Mouse (Mus musculus): ENCODE measurements around the gene Slc13a5. TPM values are rescaled to one million over a fixed set of nuclear protein-coding genes. Genes with fewer than 3 reads are reported as not detected.

Gene Slc13a5
- polyA plus RNA-seq, 1 experiment from 2014 or later, result 0.19 TPM

GRCm38 (mm10) chr11:72226901-72227300 lies 40.1 kb downstream of the Slc13a5 start:
- ChIA-PET POLR2A (no interaction called here), CTCF (interaction anchor here (0.9 to 1.4 kb wide), 2 partner anchors 74 to 117 kb away, joined by 3 read pairs; no protein-coding TSS in a partner anchor)
- ATAC-seq (no peak), DNase-seq (ENCODE audit: low read depth, low spot score) (no peak)
- TF ChIP-seq CTCF (IDR thresholded peaks at IDR 0.05), result no peak
- in situ Hi-C loops (cut with MboI; ENCODE audit: low pct_unique_long_range_greater_than_20kb), result loop anchor here (10.0 kb wide), 1 partner anchor 128 kb away; no protein-coding TSS in a partner anchor
- H3K27me3 ChIP-seq, result no peaks in the 10 kb centered on the region

GRCm38 (mm10) chr11:72226020-72226791 lies 40.8 kb downstream of the Slc13a5 start:
- in situ Hi-C loops (cut with MboI; ENCODE audit: low pct_unique_long_range_greater_than_20kb), result loop anchor here (10.0 kb wide), 1 partner anchor 129 kb away; no protein-coding TSS in a partner anchor
- ChIA-PET CTCF (interaction anchor here (1.4 kb wide), 1 partner anchor 118 kb away, joined by 3 read pairs; no protein-coding TSS in a partner anchor), POLR2A (no interaction called here)
- ATAC-seq, result no peak
- no peak for DNase-seq (ENCODE audit: low read depth, low spot score)
- no peaks in the 10 kb centered on the region for H3K27me3 ChIP-seq
- TF ChIP-seq CTCF (IDR thresholded peaks at IDR 0.05), result no peak

- H3K27me3 ChIP-seq, result no peaks in the 10 kb centered on the region
- ATAC-seq (peak; percentile 54), DNase-seq (ENCODE audit: low read depth, low spot score) (no peak)
- ChIA-PET CTCF (interaction anchor here (1.3 to 1.6 kb wide), 4 partner anchors 11 to 205 kb away, joined by 3 to 5 read pairs (median 4); no protein-coding TSS in a partner anchor), POLR2A (no interaction called here)
- peak; percentile 84 for TF ChIP-seq CTCF (IDR thresholded peaks at IDR 0.05)
- in situ Hi-C loops (cut with MboI; ENCODE audit: low pct_unique_long_range_greater_than_20kb), result loop anchor here (5.0 to 10.0 kb wide), 3 partner anchors 97 to 202 kb away; no protein-coding TSS in a partner anchor
Measured at GRCm38 (mm10) chr11:72224865-72225264, 42.2 kb downstream of the Slc13a5 start.

- in situ Hi-C loops (cut with MboI; ENCODE audit: low pct_unique_long_range_greater_than_20kb), result loop anchor here (5.0 to 10.0 kb wide), 3 partner anchors 99 to 204 kb away; no protein-coding TSS in a partner anchor
- ChIA-PET POLR2A (no interaction called here), CTCF (interaction anchor here (0.9 to 1.6 kb wide), 3 partner anchors 12 to 206 kb away, joined by 3 to 5 read pairs (median 4); no protein-coding TSS in a partner anchor)
- no peak for TF ChIP-seq CTCF (IDR thresholded peaks at IDR 0.05)
- ATAC-seq (no peak), DNase-seq (ENCODE audit: low read depth, low spot score) (no peak)
- no peaks in the 10 kb centered on the region for H3K27me3 ChIP-seq
Measured at GRCm38 (mm10) chr11:72223414-72223813, 43.6 kb downstream of the Slc13a5 start.

GRCm38 (mm10) chr11:72221278-72221677 lies 45.7 kb downstream of the Slc13a5 start:
- in situ Hi-C loops (cut with MboI; ENCODE audit: low pct_unique_long_range_greater_than_20kb), result loop anchor here (5.0 to 10.0 kb wide), 3 partner anchors 101 to 206 kb away; no protein-coding TSS in a partner anchor
- TF ChIP-seq CTCF (IDR thresholded peaks at IDR 0.05), result no peak
- ATAC-seq (peak; percentile 44), DNase-seq (ENCODE audit: low read depth, low spot score) (no peak)
- no peaks in the 10 kb centered on the region for H3K27me3 ChIP-seq
- ChIA-PET POLR2A (interaction anchor here (1.0 kb wide), 1 partner anchor 24 kb away, joined by 3 read pairs; no protein-coding TSS in a partner anchor), CTCF (interaction anchor here (0.7 to 2.1 kb wide), 12 partner anchors 12 to 630 kb away, joined by 3 to 5 read pairs (median 3); no protein-coding TSS in a partner anchor)

GRCm38 (mm10) chr11:72217116-72217515 lies 49.9 kb downstream of the Slc13a5 start:
- no peak for DNase-seq (ENCODE audit: low read depth, low spot score)
- ChIA-PET POLR2A (no interaction called here), CTCF (no interaction called here)
- H3K27me3 ChIP-seq, result no peaks in the 10 kb centered on the region
- in situ Hi-C loops (cut with MboI; ENCODE audit: low pct_unique_long_range_greater_than_20kb), result loop anchor here (10.0 kb wide), 1 partner anchor 348 kb away; no protein-coding TSS in a partner anchor
- no peak for TF ChIP-seq CTCF (IDR thresholded peaks at IDR 0.05)
- no peak for ATAC-seq

- ChIA-PET POLR2A (no interaction called here), CTCF (no interaction called here)
- no peak for TF ChIP-seq CTCF (IDR thresholded peaks at IDR 0.05)
- DNase-seq (ENCODE audit: low read depth, low spot score), result no peak
- no peaks in the 10 kb centered on the region for H3K27me3 ChIP-seq
- in situ Hi-C loops (cut with MboI; ENCODE audit: low pct_unique_long_range_greater_than_20kb), result loop anchor here (10.0 kb wide), 1 partner anchor 349 kb away; no protein-coding TSS in a partner anchor
- ATAC-seq, result peak; percentile 77
Measured at GRCm38 (mm10) chr11:72215410-72215797, 51.6 kb downstream of the Slc13a5 start, which contains the start of gene Med31. Gene Med31 (minus strand): TSS chr11:72215592.

GRCm38 (mm10) chr11:72214591-72215409 lies 52.2 kb downstream of the Slc13a5 start:
- in situ Hi-C loops (cut with MboI; ENCODE audit: low pct_unique_long_range_greater_than_20kb), result loop anchor here (10.0 kb wide), 1 partner anchor 350 kb away; no protein-coding TSS in a partner anchor
- POLR2A ChIA-PET, result interaction anchor here (1.3 kb wide), 1 partner anchor 153 kb away, joined by 3 read pairs; no protein-coding TSS in a partner anchor
- DNase-seq (ENCODE audit: low read depth, low spot score), result peak; percentile 64
- TF ChIP-seq CTCF (IDR thresholded peaks at IDR 0.05), result no peak
- no peaks in the 10 kb centered on the region for H3K27me3 ChIP-seq
- CTCF ChIA-PET, result interaction anchor here (1.8 kb wide), 1 partner anchor 162 kb away, joined by 7 read pairs; no protein-coding TSS in a partner anchor
- ATAC-seq, result peak; percentile 97

GRCm38 (mm10) chr11:72207834-72208377 lies 59.1 kb downstream of the Slc13a5 start:
- no peak for DNase-seq (ENCODE audit: low read depth, low spot score)
- TF ChIP-seq CTCF (IDR thresholded peaks at IDR 0.05), result no peak
- ChIA-PET POLR2A (interaction anchor here (0.5 to 1.4 kb wide), 4 partner anchors 9 to 600 kb away, joined by 3 to 5 read pairs (median 4); no protein-coding TSS in a partner anchor), CTCF (interaction anchor here (1.1 to 1.6 kb wide), 3 partner anchors 13 to 44 kb away, joined by 3 to 4 read pairs (median 3); no protein-coding TSS in a partner anchor)
- in situ Hi-C loops (cut with MboI; ENCODE audit: low pct_unique_long_range_greater_than_20kb), result loop anchor here (5.0 kb wide), 1 partner anchor 156 kb away; no protein-coding TSS in a partner anchor
- no peak for ATAC-seq
- H3K27me3 ChIP-seq, result no peaks in the 10 kb centered on the region

Measured in Patski (cell line).